Mouse (Mus musculus): ENCODE data around the gene Snrpe. TPM values are rescaled to one million over a fixed set of nuclear protein-coding genes. Genes with fewer than 3 reads are reported as not detected.

Snrpe gene
- total RNA-seq, 2 experiments from 2014 or later, result 58.3 to 70.2 TPM

GRCm38 (mm10) chr1:133613817-133614216 is 3.7 kb upstream of the Snrpe start:
- TF ChIP-seq CTCF (IDR thresholded peaks at IDR 0.05), result peak; percentile 50
- DNase-seq (ENCODE audit: extremely low spot score in 1 of 2, low spot score in 2 of 2), result no peak
- H3K4me3 ChIP-seq, result no peak overlapping the region
- intact Hi-C loops (cut with DNase I), result loop anchor here (5.0 kb wide), 3 partner anchors 467 to 587 kb away; partner anchors contain the start of gene Ppp1r15b
- no peak overlapping the region for H3K27ac ChIP-seq

GRCm38 (mm10) chr1:133611436-133611835 is 1.3 kb upstream of the Snrpe start:
- intact Hi-C loops (cut with DNase I), result loop anchor here (2.0 to 5.0 kb wide), 4 partner anchors 297 to 584 kb away; partner anchors contain the start of gene Ppp1r15b
- DNase-seq (ENCODE audit: extremely low spot score in 1 of 2, low spot score in 2 of 2), result no peak
- TF ChIP-seq CTCF (IDR thresholded peaks at IDR 0.05), result no peak

GRCm38 (mm10) chr1:133610601-133611000 is 510 bp upstream of the Snrpe start:
- intact Hi-C loops (cut with DNase I), result loop anchor here (1.0 to 5.0 kb wide), 5 partner anchors 228 to 583 kb away; partner anchors contain the start of gene Ppp1r15b
- no peak for DNase-seq (ENCODE audit: extremely low spot score in 1 of 2, low spot score in 2 of 2)
- Histone ChIP-seq H3K4me3 (no peak overlapping the region), H3K27ac (peak overlapping the region; percentile 2; the same call in 1 of the 2 replicates)
- TF ChIP-seq CTCF (IDR thresholded peaks at IDR 0.05), result no peak

More at GRCm38 (mm10) chr1:133611436-133611835, 1.3 kb upstream of the Snrpe start:
- no peak overlapping the region for H3K27ac ChIP-seq
- no peak overlapping the region for H3K4me3 ChIP-seq

DNA sequence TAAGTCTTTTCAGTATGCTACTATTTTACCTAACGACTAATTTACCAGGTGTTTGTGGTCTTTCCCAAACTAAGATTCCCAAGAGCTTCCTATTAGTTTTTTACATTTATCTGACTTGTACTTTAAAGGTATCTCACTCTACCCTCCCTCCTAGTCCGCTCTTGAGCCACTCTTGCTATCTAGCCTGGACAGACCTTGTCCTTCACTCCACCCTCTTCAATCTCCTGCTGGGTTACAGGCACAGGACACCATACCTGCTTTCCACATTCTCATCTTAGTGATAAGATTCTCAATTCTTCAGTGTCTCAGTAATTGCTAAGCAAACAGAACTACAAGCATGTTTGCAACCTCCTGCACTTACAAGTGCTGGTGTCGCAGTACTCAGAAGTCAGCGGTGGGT is 6.9 kb downstream of the Snrpe start:
- intact Hi-C loops (cut with DNase I), result no loop called here
- Histone ChIP-seq H3K4me3 (no peak overlapping the region), H3K27ac (no peak overlapping the region)
- DNase-seq (ENCODE audit: extremely low spot score in 1 of 2, low spot score in 2 of 2), result no peak
- TF ChIP-seq CTCF (IDR thresholded peaks at IDR 0.05), result no peak

- peak; percentile 42 for TF ChIP-seq CTCF (IDR thresholded peaks at IDR 0.05)
- no peak for DNase-seq (ENCODE audit: extremely low spot score in 1 of 2, low spot score in 2 of 2)
- intact Hi-C loops (cut with DNase I), result no loop called here
- Histone ChIP-seq H3K4me3 (no peak overlapping the region), H3K27ac (no peak overlapping the region)
Measured at GRCm38 (mm10) chr1:133596298-133597007, 13.6 kb downstream of the Snrpe start.

DNA sequence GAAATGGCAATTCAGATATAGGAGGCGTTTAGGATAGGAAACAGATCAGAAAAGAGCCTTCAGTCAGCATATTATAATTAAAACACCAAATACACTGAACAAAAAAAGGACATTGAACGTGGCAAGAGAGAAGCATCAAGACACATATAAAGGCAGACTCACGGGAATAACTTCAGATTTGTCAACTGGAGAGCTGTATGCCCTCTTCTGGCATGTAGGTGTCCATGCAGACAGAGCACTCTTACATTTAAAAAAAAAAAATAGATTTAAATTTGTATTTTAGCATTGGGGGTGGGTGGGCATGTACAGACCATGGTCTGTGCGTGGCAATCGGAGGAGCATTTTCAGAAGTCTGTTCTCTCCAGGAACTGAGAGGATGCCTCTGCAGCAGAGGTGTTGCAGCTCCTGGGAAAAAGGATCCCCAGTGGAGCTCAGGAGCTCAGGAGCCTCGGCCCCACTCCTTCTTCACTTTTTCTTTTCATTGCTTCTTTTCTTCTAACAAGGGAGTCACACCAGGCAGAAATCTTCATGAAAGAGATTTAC is 24.0 kb downstream of the Snrpe start:
- Histone ChIP-seq H3K27ac (no peak overlapping the region), H3K4me3 (no peak overlapping the region)
- DNase-seq (ENCODE audit: extremely low spot score in 1 of 2, low spot score in 2 of 2), result no peak
- intact Hi-C loops (cut with DNase I), result no loop called here
- peak; percentile 63 for TF ChIP-seq CTCF (IDR thresholded peaks at IDR 0.05)

GRCm38 (mm10) chr1:133571293-133571692 is 38.8 kb downstream of the Snrpe start:
- intact Hi-C loops (cut with DNase I), result no loop called here
- Histone ChIP-seq H3K4me3 (no peak overlapping the region), H3K27ac (no peak overlapping the region)
- no peak for DNase-seq (ENCODE audit: extremely low spot score in 1 of 2, low spot score in 2 of 2)
- TF ChIP-seq CTCF (IDR thresholded peaks at IDR 0.05), result no peak

Other genes starting within 250 kb of the Snrpe start
- gene Etnk2, start 246.7 kb downstream of the Snrpe start, total RNA-seq (2021), result 10 to 100 TPM; 12.4 to 14.6 TPM
- gene Sox13, start 185.9 kb downstream of the Snrpe start, total RNA-seq (2021), result 1 to 10 TPM; 8.9 to 9.3 TPM
- gene Zbed6, start 50.6 kb upstream of the Snrpe start, total RNA-seq (2021), result 1 to 10 TPM; 6.3 to 7.1 TPM
- gene Gm38394, start 51.0 kb upstream of the Snrpe start, total RNA-seq (2021), result 10 to 100 TPM; 30.9 to 33.7 TPM
- gene Lax1, start 79.8 kb upstream of the Snrpe start, total RNA-seq (2021), result under 1 TPM in 1 of 2 experiments, not detected in 1; 0.65 TPM
- 100 to 1,000 TPM; 245 to 247 TPM for gene Atp2b4, start 190.8 kb upstream of the Snrpe start, total RNA-seq (2021)